Mouse (Mus musculus) hindbrain, postnatal 0 days (tissue): Measurements from ENCODE around the gene Naaladl2. TPM values are rescaled to one million over a fixed set of nuclear protein-coding genes. Genes with fewer than 3 reads are reported as not detected.

Experiments
- ATAC-seq: fragments of 200-750 bp; cut with Nextera tagmentation; 2 replicates; pipeline ENCODE4 v1.8.0; 2017; ENCODE audit warnings: mild to moderate bottlenecking, moderate TSS enrichment, moderate library complexity
- DNase-seq: peaks from one replicate; pipeline ENCODE4 v3.0.0-alpha.2; 2015; ENCODE audit warnings: low spot score
- H3K27ac ChIP-seq: fragments of 300-500 bp; sonication (generic); 2 replicates; pipeline ENCODE4 v1.5.1; 2014; ENCODE audit warnings: mild to moderate bottlenecking
- H3K27me3 ChIP-seq: fragments of 300-500 bp; sonication (generic); 2 replicates; pipeline ENCODE4 v1.6.1; 2014; ENCODE audit warnings: low read length, mixed read lengths; ENCODE audit not compliant: insufficient read depth
- H3K36me3 ChIP-seq: fragments of 300-500 bp; sonication (generic); 2 replicates; pipeline ENCODE4 v1.6.1; 2014; ENCODE audit warnings: low read length, mixed read lengths; ENCODE audit not compliant: insufficient read depth
- H3K4me1 ChIP-seq: fragments of 300-500 bp; sonication (generic); 2 replicates; pipeline ENCODE4 v1.6.1; 2014; ENCODE audit warnings: antibody characterized with exemption, low read length, mixed read lengths; ENCODE audit not compliant: insufficient read depth
- H3K4me2 ChIP-seq: fragments of 300-500 bp; sonication (generic); 2 replicates; pipeline ENCODE4 v1.6.1; 2014; ENCODE audit warnings: low read depth, mild to moderate bottlenecking, low read length, moderate library complexity, mixed read lengths
- H3K4me3 ChIP-seq: fragments of 300-500 bp; sonication (generic); 2 replicates; pipeline ENCODE4 v1.5.1; 2014; ENCODE audit warnings: low read length
- H3K9ac ChIP-seq: fragments of 300-500 bp; sonication (generic); replicated peaks from 2 replicates; pipeline ENCODE4 v1.6.1; 2014; ENCODE audit warnings: mild to moderate bottlenecking, low read length, moderate library complexity, mixed read lengths
- H3K9me3 ChIP-seq: fragments of 300-500 bp; sonication (generic); 2 replicates; pipeline ENCODE4 v1.6.1; 2016; ENCODE audit warnings: low read length, mixed read lengths
- CTCF ChIP-seq: IDR thresholded peaks from 2 replicates; pipeline ENCODE4 v1.5.1; 2016; ENCODE audit warnings: antibody characterized with exemption, control low read depth, low read depth
- WGBS: fragments of 180-500 bp; shearing (Covaris S2); extraction: QIAGEN DNeasy Blood & Tissue Kit; methylation state at CpG from one replicate; pipeline ENCODE4 v1.1.7; 2014; 5-methylcytosine and 5-hydroxymethylcytosine counted together
- polyA plus RNA-seq: library from polyadenylated mRNA; unstranded; fragments of >200 nt; fragmentation: Nextera tagmentation; extraction: Ambion mirVana; gene quantifications from 2 replicates; pipeline ENCODE4 v1.2.1, GENCODE M21; 2015
- total RNA-seq: library from RNA; depleted of rRNA; stranded (reverse); fragments of >200 nt; gene quantifications from 2 replicates; pipeline ENCODE4 v1.2.3, GENCODE M21; 2014

Naaladl2 gene
- total and polyA plus RNA-seq, 2 experiments from 2014 or later, result 0.37 to 0.81 TPM

- H3K36me3 ChIP-seq, result no peaks in the 10 kb centered on the region
- no peaks in the 10 kb centered on the region for H3K9me3 ChIP-seq
- H3K27me3 ChIP-seq, result no peaks in the 10 kb centered on the region
- H3K4me2 ChIP-seq, result no peak overlapping the region
- no peak overlapping the region for H3K9ac ChIP-seq
- no peak for DNase-seq
- no peak overlapping the region for H3K4me3 ChIP-seq
- H3K27ac ChIP-seq, result no peak overlapping the region
- TF ChIP-seq CTCF, result no peak
- ATAC-seq, result no peak
- no peaks in the 10 kb centered on the region for H3K4me1 ChIP-seq
These were observed 752.3 kb downstream of the Naaladl2 start for GRCm38 (mm10) chr3:24391737-24392136.

DNA sequence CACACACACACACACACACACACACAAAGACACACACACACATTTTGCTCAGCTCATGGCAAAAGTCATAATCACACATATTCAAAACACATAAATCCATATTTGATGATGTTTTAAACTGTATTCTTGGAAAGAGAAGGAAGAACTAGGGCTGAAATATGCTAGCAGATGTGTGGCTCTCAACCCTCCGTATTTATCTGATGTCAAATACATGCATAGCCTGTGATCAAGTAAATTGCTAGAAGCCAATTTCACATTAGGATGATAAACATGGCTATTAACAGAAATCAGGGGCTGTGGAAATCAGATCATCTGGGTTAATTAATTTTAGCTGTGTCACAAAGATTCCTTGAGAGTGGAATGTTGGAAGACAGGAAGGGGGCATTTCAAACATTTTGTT, 752.8 kb downstream of the Naaladl2 start:
- no peaks in the 10 kb centered on the region for H3K36me3 ChIP-seq
- no peak overlapping the region for H3K4me3 ChIP-seq
- ATAC-seq, result no peak
- no peak overlapping the region for H3K9ac ChIP-seq
- no peaks in the 10 kb centered on the region for H3K27me3 ChIP-seq
- no peak overlapping the region for H3K27ac ChIP-seq
- no peaks in the 10 kb centered on the region for H3K4me1 ChIP-seq
- no peaks in the 10 kb centered on the region for H3K9me3 ChIP-seq
- 40% methylated on average over 1 of the region's 1 CpGs for WGBS
- no peak for DNase-seq
- no peak overlapping the region for H3K4me2 ChIP-seq
- no peak for TF ChIP-seq CTCF

DNA sequence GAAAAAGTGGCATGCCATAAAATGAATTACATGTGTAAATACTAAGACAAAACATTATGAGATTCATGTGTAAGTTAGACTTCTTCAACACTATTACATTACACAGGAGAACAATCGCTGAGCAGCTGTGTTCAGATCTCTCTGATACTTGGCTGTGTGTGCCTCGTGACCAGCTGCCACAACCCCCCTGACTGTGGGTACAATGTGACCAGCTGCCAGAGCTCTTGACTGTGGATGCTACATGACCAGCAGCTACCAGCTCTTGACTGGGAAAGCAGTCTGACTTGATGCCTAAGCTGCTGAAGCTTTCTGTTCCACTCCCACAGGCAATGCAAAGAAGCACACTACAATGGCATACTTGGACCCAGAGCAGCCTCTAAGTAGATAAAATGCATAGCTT, 789.1 kb downstream of the Naaladl2 start:
- no peak for ATAC-seq
- no peak for TF ChIP-seq CTCF

DNA sequence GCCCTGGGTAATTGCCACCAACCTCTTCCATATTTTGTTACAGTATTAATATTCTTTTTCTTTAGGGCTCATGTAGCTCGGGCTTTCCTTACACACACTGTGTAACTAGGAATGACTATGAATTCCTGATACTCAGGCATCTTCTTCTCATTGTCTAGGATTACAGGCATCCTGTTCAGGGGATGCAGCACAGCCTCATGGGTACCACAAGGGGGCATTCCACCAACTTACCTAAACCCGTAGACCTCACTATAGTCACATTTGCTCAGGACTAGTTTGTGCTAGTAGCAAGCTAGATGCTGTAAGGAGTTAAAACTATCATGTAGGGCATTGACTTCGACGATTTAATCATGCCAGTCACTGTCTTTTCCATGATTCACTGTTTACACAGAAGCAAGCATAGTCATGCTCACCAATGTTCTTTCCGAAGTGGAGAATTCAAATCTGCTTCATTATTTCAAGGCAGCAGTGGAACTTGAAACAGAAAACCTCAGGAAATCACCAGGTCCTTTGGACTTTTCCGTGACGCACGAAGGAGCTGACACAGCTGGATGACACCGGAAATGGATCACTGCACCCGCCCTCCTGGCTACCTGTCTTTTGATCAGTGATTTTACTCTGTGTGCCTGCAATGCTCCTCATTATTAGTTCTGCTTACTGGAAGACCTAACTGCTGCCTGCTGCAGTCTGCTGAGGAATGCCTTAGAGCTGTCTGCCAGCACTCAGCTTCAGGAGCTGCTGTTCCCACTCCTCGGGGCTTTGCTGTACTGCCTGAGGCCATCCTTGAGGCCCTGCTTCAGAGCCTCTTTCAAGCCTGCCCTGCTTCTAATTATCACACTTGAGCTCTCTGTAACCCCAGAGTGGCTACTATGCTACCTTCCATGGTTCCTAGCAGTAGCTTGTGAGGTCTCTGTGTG, 822.3 kb downstream of the Naaladl2 start:
- no peak overlapping the region for H3K9ac ChIP-seq
- 82% methylated on average over 11 of the region's 11 CpGs for WGBS
- TF ChIP-seq CTCF, result peak; percentile 42
- H3K4me1 ChIP-seq, result no peaks in the 10 kb centered on the region
- H3K4me3 ChIP-seq, result no peak overlapping the region
- no peak overlapping the region for H3K27ac ChIP-seq
- H3K9me3 ChIP-seq, result no peaks in the 10 kb centered on the region
- no peak for DNase-seq
- H3K4me2 ChIP-seq, result no peak overlapping the region
- no peaks in the 10 kb centered on the region for H3K36me3 ChIP-seq
- no peaks in the 10 kb centered on the region for H3K27me3 ChIP-seq
- no peak for ATAC-seq

More for the DNA sequence above, 789.1 kb downstream of the Naaladl2 start:
- H3K4me1 ChIP-seq, result no peaks in the 10 kb centered on the region
- H3K27ac ChIP-seq, result no peak overlapping the region
- no peaks in the 10 kb centered on the region for H3K36me3 ChIP-seq
- peak; percentile 7 for DNase-seq
- 51% methylated on average over 2 of the region's 2 CpGs for WGBS
- no peak overlapping the region for H3K4me3 ChIP-seq
- no peaks in the 10 kb centered on the region for H3K9me3 ChIP-seq
- no peaks in the 10 kb centered on the region for H3K27me3 ChIP-seq
- no peak overlapping the region for H3K9ac ChIP-seq
- no peak overlapping the region for H3K4me2 ChIP-seq

GRCm38 (mm10) chr3:24314658-24315297, 829.3 kb downstream of the Naaladl2 start:
- H3K4me1 ChIP-seq, result no peaks in the 10 kb centered on the region
- TF ChIP-seq CTCF, result no peak
- ATAC-seq (no peak), DNase-seq (peak; percentile 46)
- no peak overlapping the region for H3K4me2 ChIP-seq
- H3K9me3 ChIP-seq, result no peaks in the 10 kb centered on the region
- no peak overlapping the region for H3K27ac ChIP-seq
- no peaks in the 10 kb centered on the region for H3K27me3 ChIP-seq
- H3K36me3 ChIP-seq, result no peaks in the 10 kb centered on the region
- no peak overlapping the region for H3K4me3 ChIP-seq
- WGBS, result 63% methylated on average over 4 of the region's 4 CpGs
- no peak overlapping the region for H3K9ac ChIP-seq

GRCm38 (mm10) chr3:24225418-24225817, 918.6 kb downstream of the Naaladl2 start:
- Histone ChIP-seq H3K27me3 (no peaks in the 10 kb centered on the region), H3K4me1 (no peaks in the 10 kb centered on the region), H3K9me3 (no peaks in the 10 kb centered on the region), H3K9ac (no peak overlapping the region), H3K27ac (no peak overlapping the region), H3K4me3 (no peak overlapping the region), H3K36me3 (no peaks in the 10 kb centered on the region), H3K4me2 (no peak overlapping the region)
- ATAC-seq, result no peak
- TF ChIP-seq CTCF, result no peak
- no peak for DNase-seq
- WGBS, result 88% methylated on average over 2 of the region's 2 CpGs

- Histone ChIP-seq H3K9me3 (no peaks in the 10 kb centered on the region), H3K27me3 (no peaks in the 10 kb centered on the region), H3K4me2 (no peak overlapping the region), H3K4me1 (no peaks in the 10 kb centered on the region), H3K27ac (no peak overlapping the region), H3K36me3 (no peaks in the 10 kb centered on the region), H3K4me3 (no peak overlapping the region), H3K9ac (no peak overlapping the region)
- no peak for DNase-seq
- WGBS, result 92% methylated on average over 1 of the region's 1 CpGs
- no peak for TF ChIP-seq CTCF
- no peak for ATAC-seq
These were observed 926.6 kb downstream of the Naaladl2 start for GRCm38 (mm10) chr3:24217476-24217875.
